Mouse (Mus musculus) embryonic facial prominence, embryonic 14.5 days (tissue): ENCODE measurements around the gene Wipf2. TPM values are rescaled to one million over a fixed set of nuclear protein-coding genes. Genes with fewer than 3 reads are reported as not detected.

Source experiments
- ATAC-seq: fragments of 200-750 bp; cut with Nextera tagmentation; 2 replicates; pipeline ENCODE4 v1.8.0; 2017; ENCODE audit warnings: low read depth, moderate number of reproducible peaks, moderate TSS enrichment
- DNase-seq: peaks from one replicate; pipeline ENCODE4 v3.0.0-alpha.2; 2015; ENCODE audit warnings: low spot score
- H3K27ac ChIP-seq: fragments of 300-500 bp; sonication (generic); replicated peaks from 2 replicates; pipeline ENCODE4 v1.5.1; 2014; ENCODE audit warnings: low read depth, mild to moderate bottlenecking, low read length, moderate library complexity
- H3K27me3 ChIP-seq: fragments of 300-500 bp; sonication (generic); replicated peaks from 2 replicates; pipeline ENCODE4 v1.6.1; 2014; ENCODE audit warnings: low read length; ENCODE audit not compliant: control insufficient read depth, insufficient read depth
- H3K36me3 ChIP-seq: fragments of 300-500 bp; sonication (generic); 2 replicates; pipeline ENCODE4 v1.6.1; 2014; ENCODE audit warnings: low read length, mixed read lengths; ENCODE audit not compliant: control insufficient read depth, insufficient read depth
- H3K4me1 ChIP-seq: fragments of 300-500 bp; sonication (generic); 2 replicates; pipeline ENCODE4 v1.6.1; 2014; ENCODE audit warnings: antibody characterized with exemption, low read length; ENCODE audit not compliant: control insufficient read depth, insufficient read depth
- H3K4me2 ChIP-seq: fragments of 300-500 bp; sonication (generic); 2 replicates; pipeline ENCODE4 v1.6.1; 2014; ENCODE audit warnings: low read depth, mild to moderate bottlenecking, low read length, moderate library complexity, mixed read lengths
- H3K4me3 ChIP-seq: fragments of 300-500 bp; sonication (generic); 2 replicates; pipeline ENCODE4 v1.5.1; 2014; ENCODE audit warnings: low read depth, mild to moderate bottlenecking, low read length
- H3K9ac ChIP-seq: fragments of 300-500 bp; sonication (generic); 2 replicates; pipeline ENCODE4 v1.6.1; 2014; ENCODE audit warnings: low read depth, mild to moderate bottlenecking, low read length, moderate library complexity, mixed read lengths
- H3K9me3 ChIP-seq: fragments of 300-500 bp; sonication (generic); 2 replicates; pipeline ENCODE4 v1.6.1; 2016; ENCODE audit warnings: low read length; ENCODE audit not compliant: control insufficient read depth
- WGBS: fragments of 180-500 bp; shearing (Covaris S2); extraction: QIAGEN DNeasy Blood & Tissue Kit; methylation state at CpG from one replicate; pipeline ENCODE4 v1.1.7; 2014; 5-methylcytosine and 5-hydroxymethylcytosine counted together
- polyA plus RNA-seq: library from polyadenylated mRNA; unstranded; fragments of >200 nt; fragmentation: Nextera tagmentation; extraction: Ambion mirVana; gene quantifications from 2 replicates; pipeline ENCODE4 v1.2.1, GENCODE M21; 2014

Wipf2 gene
- polyA plus RNA-seq, 1 experiment from 2014 or later, result 4.3 TPM

DNA sequence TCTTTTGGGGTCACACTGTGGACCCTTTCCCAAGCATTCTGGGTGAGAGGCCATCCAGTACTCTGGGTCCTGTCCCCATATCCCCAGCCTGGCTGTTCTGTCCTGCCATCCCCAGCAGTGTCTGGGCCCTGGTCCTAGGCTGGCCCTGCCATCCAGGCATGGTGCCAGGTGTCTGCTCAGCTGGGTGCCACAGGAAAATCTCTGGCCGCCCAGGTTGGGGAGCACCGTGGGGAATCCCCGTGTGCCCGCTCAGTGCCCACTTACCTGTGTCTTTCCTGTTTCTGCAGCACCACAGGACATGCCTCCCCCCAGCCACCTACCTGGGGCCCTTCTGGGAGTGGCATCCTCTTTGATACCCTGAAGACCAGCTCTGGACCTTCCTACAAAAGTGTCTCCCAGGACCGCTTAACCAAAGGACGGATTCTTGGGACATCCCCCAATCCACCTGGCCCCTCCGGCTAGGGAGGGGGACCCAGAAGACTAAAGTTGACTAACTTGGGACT is 86.6 kb downstream of the Wipf2 start:
- H3K27me3 ChIP-seq, result no peaks in the 10 kb centered on the region
- no peak overlapping the region for H3K9ac ChIP-seq
- no peak overlapping the region for H3K4me2 ChIP-seq
- WGBS, result 77% methylated on average over 5 of the region's 7 CpGs
- ATAC-seq, result no peak
- peaks cover 44% of the 10 kb centered on the region for H3K4me1 ChIP-seq
- peaks cover 32% of the 10 kb centered on the region for H3K36me3 ChIP-seq
- H3K27ac ChIP-seq, result 0 out of 2 replicates have a peak overlapping the region, but pooled peaks have one; percentile 21
- H3K4me3 ChIP-seq, result no peak overlapping the region
- no peak for DNase-seq
- H3K9me3 ChIP-seq, result no peaks in the 10 kb centered on the region

DNA sequence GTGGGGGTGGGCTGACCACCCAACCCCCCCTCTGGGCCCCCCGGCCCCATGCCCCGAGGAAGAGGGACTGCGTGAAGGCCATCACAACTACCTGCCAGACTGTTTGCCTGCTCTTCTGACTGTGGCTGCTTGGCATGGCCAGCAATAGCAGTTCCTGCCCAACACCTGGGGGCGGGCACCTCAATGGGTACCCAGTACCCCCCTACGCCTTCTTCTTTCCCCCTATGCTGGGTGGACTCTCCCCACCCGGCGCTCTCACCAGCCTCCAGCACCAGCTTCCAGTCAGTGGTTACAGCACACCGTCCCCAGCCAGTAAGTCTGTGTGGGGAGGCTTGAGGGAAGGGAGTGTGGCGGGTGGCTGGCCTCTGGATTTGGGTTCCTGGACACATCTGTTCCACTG is 87.0 kb downstream of the Wipf2 start:
- Histone ChIP-seq H3K4me1 (peaks cover 44% of the 10 kb centered on the region), H3K4me3 (no peak overlapping the region), H3K4me2 (no peak overlapping the region), H3K9ac (no peak overlapping the region), H3K9me3 (no peaks in the 10 kb centered on the region), H3K27ac (no peak overlapping the region), H3K36me3 (peaks cover 32% of the 10 kb centered on the region), H3K27me3 (no peaks in the 10 kb centered on the region)
- ATAC-seq (no peak), DNase-seq (peak; percentile 0)
- WGBS, result 85% methylated on average over 7 of the region's 9 CpGs

DNA sequence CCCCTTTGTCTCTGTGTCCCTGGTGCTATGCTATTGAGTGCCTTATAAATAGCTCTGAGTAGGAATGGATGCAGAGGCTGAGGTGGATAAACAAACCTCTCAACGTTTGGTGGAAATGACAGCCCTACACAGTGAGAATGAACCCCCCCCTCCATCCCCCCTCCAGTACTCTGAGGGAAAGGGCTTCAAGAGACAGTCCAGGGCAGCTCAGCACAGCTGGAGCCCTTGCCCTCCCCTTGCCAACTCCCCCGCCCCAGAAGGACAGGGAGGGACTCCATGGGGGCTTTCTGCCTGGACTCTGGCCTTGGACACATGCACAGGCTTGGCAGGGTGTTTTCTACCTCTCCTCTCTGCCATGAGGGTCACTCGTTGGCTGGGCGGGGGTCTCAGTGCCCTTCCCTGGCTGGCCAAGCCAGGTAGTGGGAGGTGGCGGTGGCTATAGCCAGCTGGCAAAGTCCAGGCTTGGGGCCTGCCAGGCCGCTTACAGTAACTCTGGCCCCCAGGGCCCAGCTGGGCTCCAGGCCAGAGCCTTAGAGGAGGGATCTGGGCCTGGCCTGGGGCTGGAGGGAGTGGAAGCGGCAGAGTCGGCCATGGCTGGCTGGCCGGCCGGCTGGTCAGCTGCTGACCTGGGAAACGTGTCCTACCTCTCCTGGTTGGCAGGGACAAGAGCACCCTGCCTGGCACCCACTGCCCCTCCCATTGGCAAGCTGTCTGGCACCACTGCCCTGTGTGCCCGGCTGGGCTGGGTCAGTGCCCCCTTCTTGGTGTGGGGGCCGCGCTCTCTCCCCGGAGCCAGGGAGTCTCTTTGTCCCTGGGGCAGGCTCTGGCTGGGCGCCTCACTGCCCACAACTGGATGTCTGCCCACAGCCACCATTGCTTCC is 87.8 kb downstream of the Wipf2 start:
- H3K4me1 ChIP-seq, result peaks cover 38% of the 10 kb centered on the region
- DNase-seq (peak; percentile 80), ATAC-seq (0 out of 2 replicates have a peak, but pooled peaks have one; percentile 13)
- no peak overlapping the region for H3K4me3 ChIP-seq
- WGBS, result 60% methylated on average over 8 of the region's 16 CpGs
- peak overlapping the region; percentile 59 for H3K27ac ChIP-seq
- no peaks in the 10 kb centered on the region for H3K27me3 ChIP-seq
- no peaks in the 10 kb centered on the region for H3K9me3 ChIP-seq
- H3K9ac ChIP-seq, result peak overlapping the region; percentile 17; the same call in 1 of the 2 replicates
- H3K36me3 ChIP-seq, result peaks cover 37% of the 10 kb centered on the region
- peak overlapping the region; percentile 21 for H3K4me2 ChIP-seq

DNA sequence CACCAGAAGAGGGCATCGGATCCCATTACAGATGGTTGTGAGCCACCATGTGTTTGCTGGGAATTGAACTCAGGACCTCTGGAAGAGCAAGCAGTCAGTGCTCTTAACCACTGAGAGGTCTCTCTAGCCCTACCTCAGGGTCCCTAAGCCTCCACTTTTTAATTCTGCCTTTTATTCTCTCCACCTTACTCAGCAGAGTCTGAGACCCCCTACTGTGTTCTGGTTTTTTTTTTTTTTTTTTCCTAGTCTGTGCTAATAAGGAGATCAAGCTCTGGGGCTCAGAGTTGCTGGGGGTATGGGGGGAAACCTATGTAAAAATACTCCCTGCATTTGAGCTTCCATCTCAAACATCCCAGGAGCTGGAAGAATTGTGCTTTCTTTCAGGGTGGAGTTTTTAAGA is 88.7 kb downstream of the Wipf2 start:
- no peaks in the 10 kb centered on the region for H3K9me3 ChIP-seq
- H3K4me1 ChIP-seq, result peaks cover 38% of the 10 kb centered on the region
- no peak for DNase-seq
- 94% methylated on average over 1 of the region's 1 CpGs for WGBS
- H3K4me2 ChIP-seq, result no peak overlapping the region
- H3K36me3 ChIP-seq, result peaks cover 45% of the 10 kb centered on the region
- no peak overlapping the region for H3K4me3 ChIP-seq
- H3K27ac ChIP-seq, result no peak overlapping the region
- ATAC-seq, result no peak
- no peaks in the 10 kb centered on the region for H3K27me3 ChIP-seq
- no peak overlapping the region for H3K9ac ChIP-seq

DNA sequence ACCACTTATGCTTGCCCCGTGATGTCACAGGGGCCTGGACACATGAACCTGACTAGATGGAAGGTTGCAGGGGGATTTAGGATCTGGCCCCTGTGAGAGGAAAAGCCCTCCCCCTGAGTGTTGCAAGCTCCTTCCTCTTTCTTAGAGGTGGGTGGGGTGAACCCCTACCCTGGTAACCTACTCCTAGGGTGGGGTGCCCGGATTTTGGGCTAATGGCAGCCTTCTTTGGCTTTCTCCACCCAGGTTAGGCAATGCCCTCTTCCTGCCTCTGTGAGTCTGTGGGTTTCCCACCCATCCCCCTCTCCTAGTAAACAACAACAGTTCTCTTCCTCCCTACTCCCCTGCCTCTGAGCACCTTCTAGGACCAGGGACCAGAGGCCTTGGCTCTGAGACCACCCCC is 89.3 kb downstream of the Wipf2 start:
- H3K4me2 ChIP-seq, result no peak overlapping the region
- DNase-seq (no peak), ATAC-seq (no peak)
- H3K4me3 ChIP-seq, result no peak overlapping the region
- no peak overlapping the region for H3K9ac ChIP-seq
- H3K27me3 ChIP-seq, result no peaks in the 10 kb centered on the region
- H3K9me3 ChIP-seq, result no peaks in the 10 kb centered on the region
- H3K27ac ChIP-seq, result no peak overlapping the region
- H3K4me1 ChIP-seq, result peaks cover 33% of the 10 kb centered on the region
- peaks cover 51% of the 10 kb centered on the region for H3K36me3 ChIP-seq
- 58% methylated on average over 2 of the region's 2 CpGs for WGBS

DNA sequence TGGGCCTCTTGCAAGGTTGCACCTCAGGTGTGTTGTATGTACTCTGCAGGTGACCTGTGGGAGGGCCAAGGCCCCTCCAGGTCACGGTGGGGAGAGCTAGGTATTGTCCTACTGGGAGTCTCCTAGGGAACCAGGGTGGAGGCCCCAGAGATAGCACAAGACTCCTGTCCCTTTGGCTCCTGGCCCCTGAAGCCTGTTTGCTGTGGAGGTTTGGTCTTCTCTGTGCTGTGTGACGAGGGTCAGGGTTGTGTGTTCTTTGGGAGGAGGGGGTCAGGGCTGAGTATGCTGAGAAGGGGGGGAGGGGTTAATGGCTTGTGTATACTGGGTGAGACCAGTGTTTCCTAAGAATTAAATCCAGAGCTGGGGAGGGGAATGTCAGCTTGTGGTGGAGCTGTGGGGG is 89.9 kb downstream of the Wipf2 start:
- H3K4me3 ChIP-seq, result no peak overlapping the region
- H3K27me3 ChIP-seq, result no peaks in the 10 kb centered on the region
- no peak overlapping the region for H3K9ac ChIP-seq
- peaks cover 57% of the 10 kb centered on the region for H3K36me3 ChIP-seq
- H3K4me1 ChIP-seq, result peaks cover 31% of the 10 kb centered on the region
- ATAC-seq (no peak), DNase-seq (no peak)
- no peak overlapping the region for H3K4me2 ChIP-seq
- no peaks in the 10 kb centered on the region for H3K9me3 ChIP-seq
- WGBS, result 21% methylated on average over 2 of the region's 2 CpGs
- H3K27ac ChIP-seq, result no peak overlapping the region; the same call in 1 of the 2 replicates

DNA sequence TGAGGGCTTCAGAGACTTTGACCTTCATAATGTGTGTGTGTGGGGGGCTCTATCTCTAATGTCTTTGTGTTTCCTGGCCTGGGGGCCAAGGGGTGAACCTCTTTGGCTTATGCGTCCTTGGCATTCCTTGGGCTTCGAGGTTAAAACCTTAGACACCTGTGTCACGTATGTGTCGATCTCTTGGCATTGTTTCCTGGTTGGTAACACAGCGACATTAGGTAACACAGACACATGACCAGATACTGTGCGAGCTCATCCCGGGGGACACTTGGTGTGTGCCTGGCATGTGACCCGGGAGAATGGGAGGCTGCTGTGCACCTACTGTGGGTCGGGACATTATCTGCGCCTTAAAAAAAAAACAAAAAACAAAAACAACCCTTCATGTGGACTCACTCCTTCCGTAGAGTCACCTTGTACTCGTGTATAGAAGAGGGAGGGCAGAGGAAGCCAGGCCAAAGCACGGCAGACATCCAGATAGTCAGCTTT is 90.4 kb downstream of the Wipf2 start:
- peak; percentile 9 for DNase-seq
- peaks cover 31% of the 10 kb centered on the region for H3K4me1 ChIP-seq
- peaks cover 57% of the 10 kb centered on the region for H3K36me3 ChIP-seq
- peak overlapping the region; percentile 3; the same call in 1 of the 2 replicates for H3K4me2 ChIP-seq
- no peaks in the 10 kb centered on the region for H3K9me3 ChIP-seq
- H3K27me3 ChIP-seq, result no peaks in the 10 kb centered on the region
- WGBS, result 31% methylated on average over 13 of the region's 13 CpGs
- H3K27ac ChIP-seq, result peak overlapping the region; percentile 59
- H3K4me3 ChIP-seq, result no peak overlapping the region
- no peak for ATAC-seq
- H3K9ac ChIP-seq, result no peak overlapping the region

DNA sequence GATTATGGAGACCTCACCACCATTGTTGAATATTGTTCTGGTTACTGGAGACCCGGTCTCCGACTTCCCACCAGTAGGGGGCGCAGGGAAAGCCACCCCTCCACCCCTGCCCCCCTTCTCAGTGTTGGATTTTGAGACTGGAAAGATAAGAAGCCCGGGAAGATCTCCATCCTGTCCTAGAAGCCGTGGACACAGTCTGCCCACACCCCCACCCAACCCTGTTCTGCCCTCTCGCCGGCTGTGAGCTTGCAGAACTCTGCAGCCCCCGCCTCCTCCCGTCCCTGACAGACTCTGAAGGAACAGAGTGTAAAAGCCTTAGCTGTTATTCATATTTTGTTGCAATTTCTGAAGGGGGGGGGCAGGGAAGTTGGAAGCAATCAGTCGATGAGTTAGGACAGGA is 90.9 kb downstream of the Wipf2 start:
- H3K9me3 ChIP-seq, result no peaks in the 10 kb centered on the region
- 12% methylated on average over 10 of the region's 10 CpGs for WGBS
- H3K4me3 ChIP-seq, result no peak overlapping the region
- H3K27me3 ChIP-seq, result no peaks in the 10 kb centered on the region
- peaks cover 35% of the 10 kb centered on the region for H3K4me1 ChIP-seq
- no peak overlapping the region for H3K9ac ChIP-seq
- H3K36me3 ChIP-seq, result peaks cover 55% of the 10 kb centered on the region
- H3K27ac ChIP-seq, result peak overlapping the region; percentile 59
- peak overlapping the region; percentile 3; the same call in 1 of the 2 replicates for H3K4me2 ChIP-seq
- DNase-seq (no peak), ATAC-seq (peak; percentile 64)
